Mouse (Mus musculus) heart, embryonic 12.5 days (tissue): ENCODE measurements around the gene 1700025G04Rik. TPM values are rescaled to one million over a fixed set of nuclear protein-coding genes. Genes with fewer than 3 reads are reported as not detected.
"Not testable (repeated sequence)": the region's sequence is repeated elsewhere in the genome, so short reads cannot be mapped to it uniquely, and the experiment has no call there.

ENCODE experiments used
- ATAC-seq: fragments of 200-750 bp; cut with Nextera tagmentation; 2 replicates; pipeline ENCODE4 v1.8.0; 2017; ENCODE audit warnings: moderate TSS enrichment, moderate library complexity; ENCODE audit not compliant: insufficient number of reproducible peaks, low FRiP score
- H3K27ac ChIP-seq: fragments of 300-500 bp; sonication (generic); 2 replicates; pipeline ENCODE4 v1.5.1; 2016; ENCODE audit warnings: mild to moderate bottlenecking, moderate library complexity; ENCODE audit not compliant: poor library complexity, severe bottlenecking
- H3K27me3 ChIP-seq: fragments of 300-500 bp; sonication (generic); replicated peaks from 2 replicates; pipeline ENCODE4 v1.6.1; 2016; ENCODE audit warnings: mild to moderate bottlenecking, moderate library complexity
- H3K36me3 ChIP-seq: fragments of 300-500 bp; sonication (generic); 2 replicates; pipeline ENCODE4 v1.6.1; 2016; ENCODE audit warnings: mild to moderate bottlenecking, moderate library complexity
- H3K4me1 ChIP-seq: fragments of 300-500 bp; sonication (generic); replicated peaks from 2 replicates; pipeline ENCODE4 v1.6.1; 2016; ENCODE audit warnings: mild to moderate bottlenecking
- H3K4me2 ChIP-seq: fragments of 300-500 bp; sonication (generic); 2 replicates; pipeline ENCODE4 v1.6.1; 2016; ENCODE audit warnings: mild to moderate bottlenecking, moderate library complexity
- H3K4me3 ChIP-seq: fragments of 300-500 bp; sonication (generic); 2 replicates; pipeline ENCODE4 v1.5.1; 2016; ENCODE audit warnings: mild to moderate bottlenecking
- H3K9ac ChIP-seq: fragments of 300-500 bp; sonication (generic); 2 replicates; pipeline ENCODE4 v1.6.1; 2016; ENCODE audit warnings: mild to moderate bottlenecking, moderate library complexity
- H3K9me3 ChIP-seq: fragments of 300-500 bp; sonication (generic); replicated peaks from 2 replicates; pipeline ENCODE4 v1.6.1; 2016; ENCODE audit warnings: mild to moderate bottlenecking, moderate library complexity
- WGBS: fragments of 180-500 bp; shearing (Covaris S2); methylation state at CpG from one replicate; pipeline ENCODE4 v1.1.7; 2016; 5-methylcytosine and 5-hydroxymethylcytosine counted together
- polyA plus RNA-seq: library from polyadenylated mRNA; unstranded; fragments of >200 nt; fragmentation: Nextera tagmentation; extraction: Ambion mirVana; gene quantifications from 2 replicates; pipeline ENCODE4 v1.2.1, GENCODE M21; 2016

The 1700025G04Rik gene
- polyA plus RNA-seq, 1 experiment from 2014 or later = 28.4 TPM

DNA sequence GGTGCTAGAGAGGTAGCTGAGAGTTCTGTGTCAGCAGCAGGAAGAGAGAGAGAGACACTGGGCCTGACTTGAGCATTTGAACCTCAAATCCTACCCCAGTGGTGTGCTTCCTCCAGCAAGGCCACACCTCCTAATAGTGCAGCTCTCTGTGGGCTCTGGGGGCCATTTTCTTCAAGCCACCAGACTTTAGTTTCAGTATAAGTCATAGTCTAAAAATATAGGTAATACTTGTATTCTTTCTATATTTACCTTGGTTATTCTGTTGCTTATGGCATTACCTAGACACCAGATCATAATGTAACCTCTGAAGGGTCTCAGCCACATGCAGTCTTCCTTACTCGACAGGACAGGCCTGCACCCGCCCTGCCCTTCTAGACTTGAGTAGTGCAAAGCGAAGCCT is 273.9 kb downstream of the 1700025G04Rik start:
- peaks cover 53% of the 10 kb centered on the region for H3K36me3 ChIP-seq
- H3K4me3 ChIP-seq = no peak overlapping the region
- no peak overlapping the region for H3K9ac ChIP-seq
- H3K27ac ChIP-seq = no peak overlapping the region
- no peaks in the 10 kb centered on the region for H3K9me3 ChIP-seq
- WGBS = 94% methylated on average over 3 of the region's 3 CpGs
- H3K4me2 ChIP-seq = no peak overlapping the region
- no peaks in the 10 kb centered on the region for H3K4me1 ChIP-seq
- H3K27me3 ChIP-seq = no peaks in the 10 kb centered on the region
- ATAC-seq = no peak

- no peaks in the 10 kb centered on the region for H3K4me1 ChIP-seq
- WGBS = 88% methylated on average over 13 of the region's 13 CpGs
- peaks cover 56% of the 10 kb centered on the region for H3K36me3 ChIP-seq
- no peak overlapping the region for H3K9ac ChIP-seq
- H3K4me3 ChIP-seq = no peak overlapping the region
- H3K27me3 ChIP-seq = no peaks in the 10 kb centered on the region
- no peaks in the 10 kb centered on the region for H3K9me3 ChIP-seq
- no peak overlapping the region for H3K4me2 ChIP-seq
- no peak overlapping the region for H3K27ac ChIP-seq
- no peak for ATAC-seq
Measured at GRCm38 (mm10) chr1:151812004-151812712, 277.8 kb downstream of the 1700025G04Rik start.

DNA sequence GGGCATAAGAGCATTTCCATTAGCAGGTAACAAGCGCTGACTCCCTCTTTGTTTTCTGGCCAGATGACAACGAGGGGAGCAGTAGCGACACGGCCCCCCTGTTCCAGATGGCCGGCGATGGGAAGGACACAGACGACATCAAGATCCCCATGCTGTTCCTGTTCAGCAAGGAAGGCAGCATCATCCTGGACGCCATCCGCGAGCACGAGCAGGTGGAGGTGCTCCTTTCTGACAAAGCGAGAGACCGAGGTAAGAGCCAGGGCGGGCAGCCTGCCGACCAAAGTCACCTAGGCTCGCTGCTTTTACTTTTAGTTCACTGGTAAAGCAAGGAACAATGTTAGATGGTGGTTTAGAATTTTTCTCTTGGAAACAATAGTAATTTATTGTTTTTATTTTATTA is 278.5 kb downstream of the 1700025G04Rik start:
- H3K27me3 ChIP-seq = no peaks in the 10 kb centered on the region
- H3K4me3 ChIP-seq = no peak overlapping the region
- no peak overlapping the region for H3K27ac ChIP-seq
- 93% methylated on average over 16 of the region's 16 CpGs for WGBS
- no peaks in the 10 kb centered on the region for H3K4me1 ChIP-seq
- H3K36me3 ChIP-seq = peaks cover 57% of the 10 kb centered on the region
- H3K4me2 ChIP-seq = no peak overlapping the region
- no peak overlapping the region for H3K9ac ChIP-seq
- H3K9me3 ChIP-seq = no peaks in the 10 kb centered on the region
- ATAC-seq = no peak

- no peak overlapping the region for H3K4me3 ChIP-seq
- 88% methylated on average over 7 of the region's 7 CpGs for WGBS
- no peak for ATAC-seq
- no peaks in the 10 kb centered on the region for H3K27me3 ChIP-seq
- H3K9me3 ChIP-seq = no peaks in the 10 kb centered on the region
- no peak overlapping the region for H3K4me2 ChIP-seq
- H3K36me3 ChIP-seq = peaks cover 56% of the 10 kb centered on the region
- H3K9ac ChIP-seq = no peak overlapping the region
- H3K4me1 ChIP-seq = no peaks in the 10 kb centered on the region
- H3K27ac ChIP-seq = no peak overlapping the region
Measured at GRCm38 (mm10) chr1:151810628-151811421, 279.1 kb downstream of the 1700025G04Rik start.

- 86% methylated on average over 5 of the region's 5 CpGs for WGBS
Measured at GRCm38 (mm10) chr1:151807286-151807685, 282.6 kb downstream of the 1700025G04Rik start.

GRCm38 (mm10) chr1:151802795-151803194 is 287.1 kb downstream of the 1700025G04Rik start:
- H3K4me1 ChIP-seq, H3K9ac ChIP-seq, H3K27ac ChIP-seq, ATAC-seq, H3K27me3 ChIP-seq, H3K4me2 ChIP-seq, H3K4me3 ChIP-seq, H3K9me3 ChIP-seq: not testable (repeated sequence)
- H3K36me3 ChIP-seq = peaks cover 53% of the 10 kb centered on the region
- WGBS = 67% methylated on average over 3 of the region's 3 CpGs

More at GRCm38 (mm10) chr1:151807286-151807685, 282.6 kb downstream of the 1700025G04Rik start:
- Histone ChIP-seq H3K27ac (no peak overlapping the region), H3K4me3 (no peak overlapping the region), H3K36me3 (peaks cover 53% of the 10 kb centered on the region), H3K4me2 (no peak overlapping the region), H3K9ac (no peak overlapping the region), H3K9me3 (no peaks in the 10 kb centered on the region), H3K27me3 (no peaks in the 10 kb centered on the region), H3K4me1 (no peaks in the 10 kb centered on the region)
- no peak for ATAC-seq
